Mouse (Mus musculus) liver, postnatal 0 days (tissue): ENCODE measurements around the gene Myo18a.

ENCODE experiments used
- CTCF ChIP-seq: sonication (generic); IDR thresholded peaks from 2 replicates; pipeline ENCODE4 v1.5.1; 2016; ENCODE audit warnings: antibody characterized with exemption, low read depth
- EP300 ChIP-seq: IDR thresholded peaks from 2 replicates; pipeline ENCODE4 v1.6.1; 2016; ENCODE audit warnings: antibody characterized with exemption, low read depth, mild to moderate bottlenecking

GRCm38 (mm10) chr11:77800491-77800868, 37.4 kb downstream of the Myo18a start:
- TF ChIP-seq CTCF, result no peak
- TF ChIP-seq EP300, result no peak
